Mouse (Mus musculus) brain, embryonic 14.5 days (tissue): Measurements from ENCODE around the gene Ccl12.

Experiments used
- CTCF ChIP-seq: fragments of 200-500 bp; IDR thresholded peaks from 2 replicates; pipeline ENCODE4 v1.5.1; 2012; ENCODE audit warnings: inconsistent platforms, mild to moderate bottlenecking, moderate library complexity, borderline replicate concordance; ENCODE audit not compliant: insufficient read depth, insufficient read length; ENCODE audit errors: extremely low read depth
- POLR2A ChIP-seq: fragments of 200-500 bp; IDR thresholded peaks from 2 replicates; pipeline ENCODE4 v1.6.1; 2012; ENCODE audit warnings: mild to moderate bottlenecking, inconsistent platforms, borderline replicate concordance; ENCODE audit not compliant: poor library complexity, insufficient read depth, insufficient read length, severe bottlenecking; ENCODE audit errors: extremely low read depth

DNA sequence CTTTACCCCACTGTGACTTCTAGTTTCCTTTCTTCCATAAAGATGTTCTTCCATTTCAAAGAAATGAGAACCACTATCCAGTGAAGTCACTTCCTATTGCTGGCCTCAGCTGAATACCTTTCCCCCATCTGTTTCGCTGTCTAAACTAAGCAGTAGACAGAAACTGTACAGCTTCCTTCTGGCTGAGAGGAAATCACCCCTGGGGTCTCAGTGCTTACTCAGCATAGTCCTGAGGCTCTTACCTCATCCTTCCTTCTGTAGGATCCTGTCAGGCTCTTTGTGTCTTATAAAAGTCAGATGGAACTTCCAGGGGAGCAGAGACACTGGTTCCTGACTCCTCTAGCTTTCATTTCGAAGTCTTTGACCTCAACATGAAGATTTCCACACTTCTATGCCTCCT lies at the start of gene Ccl12:
- no peak for TF ChIP-seq CTCF
- TF ChIP-seq POLR2A = no peak
